Mouse (Mus musculus) forebrain, postnatal 0 days (tissue): ENCODE data around the gene Fars2. TPM values are rescaled to one million over a fixed set of nuclear protein-coding genes. Genes with fewer than 3 reads are reported as not detected.
A peak's percentile ranks its signal among the peaks of the same experiment; 100 is the strongest.

Experiments
- ATAC-seq: fragments of 200-750 bp; cut with Nextera tagmentation; 2 replicates; pipeline ENCODE4 v1.8.0; 2017; ENCODE audit warnings: mild to moderate bottlenecking, moderate library complexity
- DNase-seq: peaks from one replicate; pipeline ENCODE4 v3.0.0-alpha.2; 2015
- H3K27ac ChIP-seq: fragments of 300-500 bp; sonication (generic); 2 replicates; pipeline ENCODE4 v1.5.1; 2014; ENCODE audit warnings: low read depth, mild to moderate bottlenecking, antibody characterized with exemption, low read length, moderate library complexity, mixed read lengths
- H3K27me3 ChIP-seq: fragments of 300-500 bp; sonication (generic); 2 replicates; pipeline ENCODE4 v1.6.1; 2014; ENCODE audit warnings: mild to moderate bottlenecking, low read length, mixed read lengths; ENCODE audit not compliant: insufficient read depth
- H3K36me3 ChIP-seq: fragments of 300-500 bp; sonication (generic); 2 replicates; pipeline ENCODE4 v1.6.1; 2014; ENCODE audit warnings: mild to moderate bottlenecking, moderate library complexity; ENCODE audit not compliant: insufficient read depth
- H3K4me1 ChIP-seq: fragments of 300-500 bp; sonication (generic); 2 replicates; pipeline ENCODE4 v1.6.1; 2014; ENCODE audit warnings: antibody characterized with exemption; ENCODE audit not compliant: insufficient read depth
- H3K4me2 ChIP-seq: fragments of 300-500 bp; sonication (generic); 2 replicates; pipeline ENCODE4 v1.6.1; 2014; ENCODE audit warnings: low read depth, mild to moderate bottlenecking, moderate library complexity
- H3K4me3 ChIP-seq: fragments of 300-500 bp; sonication (generic); 2 replicates; pipeline ENCODE4 v1.5.1; 2014; ENCODE audit warnings: low read depth, low read length, mixed read lengths
- H3K9ac ChIP-seq: fragments of 300-500 bp; sonication (generic); 2 replicates; pipeline ENCODE4 v1.6.1; 2014; ENCODE audit warnings: mild to moderate bottlenecking
- H3K9me3 ChIP-seq: fragments of 300-500 bp; sonication (generic); 2 replicates; pipeline ENCODE4 v1.6.1; 2016; ENCODE audit warnings: low read length
- CTCF ChIP-seq: sonication (generic); IDR thresholded peaks from 2 replicates; pipeline ENCODE4 v1.5.1; 2016; ENCODE audit warnings: antibody characterized with exemption, control low read depth, low read depth
- WGBS: fragments of 180-500 bp; shearing (Covaris S2); extraction: QIAGEN DNeasy Blood & Tissue Kit; methylation state at CpG from one replicate; pipeline ENCODE4 v1.1.7; 2014; 5-methylcytosine and 5-hydroxymethylcytosine counted together
- polyA plus RNA-seq: library from polyadenylated mRNA; unstranded; fragments of >200 nt; fragmentation: Nextera tagmentation; extraction: Ambion mirVana; gene quantifications from 2 replicates; pipeline ENCODE4 v1.2.1, GENCODE M21; 2015
- total RNA-seq: library from RNA; depleted of rRNA; stranded (reverse); fragments of >200 nt; gene quantifications from 2 replicates; pipeline ENCODE4 v1.2.3, GENCODE M21; 2014

Fars2 gene
- total and polyA plus RNA-seq, 2 experiments from 2014 or later = 29.9 to 35.5 TPM

- Histone ChIP-seq H3K27me3 (no peaks in the 10 kb centered on the region), H3K27ac (no peak overlapping the region), H3K4me2 (no peak overlapping the region), H3K4me3 (no peak overlapping the region), H3K9me3 (no peaks in the 10 kb centered on the region), H3K4me1 (no peaks in the 10 kb centered on the region), H3K9ac (no peak overlapping the region), H3K36me3 (no peaks in the 10 kb centered on the region)
- no peak for ATAC-seq
- no peak for DNase-seq
- TF ChIP-seq CTCF = no peak
- WGBS = 79% methylated on average over 5 of the region's 5 CpGs
Measured at GRCm38 (mm10) chr13:36140247-36141016, 23.2 kb downstream of the Fars2 start.

- Histone ChIP-seq H3K4me2 (no peak overlapping the region), H3K36me3 (no peaks in the 10 kb centered on the region), H3K9ac (no peak overlapping the region), H3K4me1 (0 out of 2 replicates have a peak, but pooled peaks cover 4% of the 10 kb centered on the region), H3K27me3 (no peaks in the 10 kb centered on the region), H3K27ac (no peak overlapping the region), H3K4me3 (no peak overlapping the region), H3K9me3 (no peaks in the 10 kb centered on the region)
- no peak for TF ChIP-seq CTCF
- WGBS = 89% methylated on average over 1 of the region's 1 CpGs
- DNase-seq = no peak
- ATAC-seq = no peak
Measured at GRCm38 (mm10) chr13:36145601-36146000, 28.4 kb downstream of the Fars2 start.

- Histone ChIP-seq H3K9me3 (no peaks in the 10 kb centered on the region), H3K36me3 (no peaks in the 10 kb centered on the region), H3K27ac (no peak overlapping the region), H3K4me3 (no peak overlapping the region), H3K4me2 (no peak overlapping the region), H3K27me3 (no peaks in the 10 kb centered on the region), H3K4me1 (0 out of 2 replicates have a peak, but pooled peaks cover 4% of the 10 kb centered on the region), H3K9ac (no peak overlapping the region)
- 47% methylated on average over 6 of the region's 6 CpGs for WGBS
- DNase-seq (peak; percentile 19), ATAC-seq (no peak; the same call in 1 of the 2 replicates)
- TF ChIP-seq CTCF = no peak
Measured at GRCm38 (mm10) chr13:36149175-36149939, 32.1 kb downstream of the Fars2 start.

GRCm38 (mm10) chr13:36150272-36150671 is 33.1 kb downstream of the Fars2 start:
- Histone ChIP-seq H3K9ac (no peak overlapping the region), H3K4me1 (0 out of 2 replicates have a peak, but pooled peaks cover 4% of the 10 kb centered on the region), H3K27me3 (no peaks in the 10 kb centered on the region), H3K9me3 (no peaks in the 10 kb centered on the region), H3K4me3 (no peak overlapping the region), H3K36me3 (no peaks in the 10 kb centered on the region), H3K27ac (no peak overlapping the region), H3K4me2 (no peak overlapping the region)
- no peak for TF ChIP-seq CTCF
- no peak for DNase-seq
- 37% methylated on average over 5 of the region's 5 CpGs for whole genome bisulfite sequencing
- ATAC-seq = no peak

- no peak overlapping the region for H3K4me2 ChIP-seq
- no peak overlapping the region for H3K9ac ChIP-seq
- DNase-seq = peak; percentile 10
- no peak overlapping the region for H3K27ac ChIP-seq
- no peak for TF ChIP-seq CTCF
- no peaks in the 10 kb centered on the region for H3K36me3 ChIP-seq
- no peaks in the 10 kb centered on the region for H3K27me3 ChIP-seq
- H3K9me3 ChIP-seq = no peaks in the 10 kb centered on the region
- WGBS = 67% methylated on average over 5 of the region's 5 CpGs
- 0 out of 2 replicates have a peak, but pooled peaks cover 4% of the 10 kb centered on the region for H3K4me1 ChIP-seq
- ATAC-seq = no peak
- no peak overlapping the region for H3K4me3 ChIP-seq
Measured at GRCm38 (mm10) chr13:36152728-36153498, 35.7 kb downstream of the Fars2 start.

GRCm38 (mm10) chr13:36156340-36156931 is 39.2 kb downstream of the Fars2 start:
- Histone ChIP-seq H3K36me3 (no peaks in the 10 kb centered on the region), H3K27me3 (no peaks in the 10 kb centered on the region), H3K4me3 (no peak overlapping the region), H3K4me1 (no peaks in the 10 kb centered on the region), H3K9ac (no peak overlapping the region), H3K27ac (no peak overlapping the region), H3K4me2 (no peak overlapping the region), H3K9me3 (no peaks in the 10 kb centered on the region)
- no peak for DNase-seq
- TF ChIP-seq CTCF = no peak
- WGBS = 87% methylated on average over 7 of the region's 7 CpGs
- ATAC-seq = no peak
